Mouse (Mus musculus): ENCODE results near the gene Zscan2. TPM values are rescaled to one million over a fixed set of nuclear protein-coding genes. Genes with fewer than 3 reads are reported as not detected.

The Zscan2 gene
- polyA plus RNA-seq, 1 experiment from 2014 or later, result 4.6 TPM

GRCm38 (mm10) chr7:80846280-80846678, 14.4 kb upstream of the Zscan2 start:
- H3K9me3 ChIP-seq (replicated peaks), result no peaks in the 10 kb centered on the region
- ATAC-seq (ENCODE audit: low FRiP score), result no peak
- H3K9ac ChIP-seq, result no peak overlapping the region
- no peak overlapping the region for H3K4me3 ChIP-seq
- H3K4me1 ChIP-seq, result no peaks in the 10 kb centered on the region
- no peaks in the 10 kb centered on the region for H3K27me3 ChIP-seq
- 92% methylated on average over 10 of the region's 10 CpGs for WGBS
- no peak overlapping the region for H3K27ac ChIP-seq
- no peaks in the 10 kb centered on the region for H3K36me3 ChIP-seq
- H3K4me2 ChIP-seq (replicated peaks), result no peak overlapping the region

GRCm38 (mm10) chr7:80846709-80847108, 14.0 kb upstream of the Zscan2 start:
- Histone ChIP-seq H3K4me3 (no peak overlapping the region), H3K27me3 (no peaks in the 10 kb centered on the region), H3K9ac (no peak overlapping the region), H3K36me3 (no peaks in the 10 kb centered on the region), H3K27ac (no peak overlapping the region), H3K9me3 (replicated peaks) (no peaks in the 10 kb centered on the region), H3K4me2 (replicated peaks) (no peak overlapping the region), H3K4me1 (no peaks in the 10 kb centered on the region)
- 86% methylated on average over 5 of the region's 5 CpGs for WGBS
- ATAC-seq (ENCODE audit: low FRiP score), result no peak

- no peak overlapping the region for H3K4me2 ChIP-seq (replicated peaks)
- H3K27me3 ChIP-seq, result no peaks in the 10 kb centered on the region
- no peaks in the 10 kb centered on the region for H3K4me1 ChIP-seq
- no peak for ATAC-seq (ENCODE audit: low FRiP score)
- no peak overlapping the region for H3K4me3 ChIP-seq
- WGBS, result 88% methylated on average over 2 of the region's 2 CpGs
- H3K27ac ChIP-seq, result no peak overlapping the region
- no peaks in the 10 kb centered on the region for H3K9me3 ChIP-seq (replicated peaks)
- H3K9ac ChIP-seq, result no peak overlapping the region
- no peaks in the 10 kb centered on the region for H3K36me3 ChIP-seq
Observed at GRCm38 (mm10) chr7:80849267-80849666, 11.5 kb upstream of the Zscan2 start.

DNA sequence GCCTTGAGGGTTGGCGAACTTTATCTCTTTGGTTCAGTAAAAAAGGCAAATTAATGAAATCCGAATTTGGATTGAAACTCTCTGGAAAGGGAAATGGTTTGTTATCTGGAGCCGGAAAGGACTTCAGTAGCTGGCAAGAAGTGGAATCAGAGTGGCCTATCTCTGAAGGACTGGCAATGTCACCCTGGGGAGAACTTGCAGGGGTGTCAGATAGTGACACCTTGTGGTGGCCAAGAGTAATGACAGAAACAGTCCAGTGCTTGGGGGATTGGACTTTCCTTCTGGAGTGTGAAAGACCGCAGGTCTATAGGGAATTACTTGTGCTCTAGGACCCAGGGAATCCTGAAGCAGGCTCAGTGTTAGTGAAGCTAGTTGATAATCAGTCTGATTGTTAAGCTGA, 11.0 kb upstream of the Zscan2 start:
- H3K4me3 ChIP-seq, result no peak overlapping the region

DNA sequence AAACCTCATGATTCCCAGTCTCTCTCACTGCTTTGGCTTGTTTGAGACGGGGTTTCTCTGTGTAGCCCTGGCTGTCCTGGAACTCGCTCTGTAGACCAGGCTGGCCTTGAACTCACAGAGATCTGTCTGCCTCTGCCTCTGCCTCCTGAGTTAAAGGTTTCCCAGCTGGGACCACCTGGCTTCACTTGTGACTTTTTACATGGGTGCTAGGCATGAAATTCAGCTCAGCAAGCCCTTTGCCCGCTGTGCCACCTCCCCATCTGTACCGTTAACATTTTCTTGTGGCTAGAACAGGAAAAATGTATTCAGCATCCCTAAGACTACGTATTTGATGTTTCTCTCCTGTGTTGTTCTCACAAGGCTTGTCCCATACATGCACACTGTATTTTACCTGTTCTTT, 10.2 kb upstream of the Zscan2 start:
- 86% methylated on average over 5 of the region's 5 CpGs for WGBS
- Histone ChIP-seq H3K36me3 (no peaks in the 10 kb centered on the region), H3K9me3 (replicated peaks) (no peaks in the 10 kb centered on the region), H3K9ac (no peak overlapping the region), H3K27me3 (no peaks in the 10 kb centered on the region), H3K4me3 (no peak overlapping the region), H3K27ac (no peak overlapping the region), H3K4me1 (no peaks in the 10 kb centered on the region), H3K4me2 (replicated peaks) (no peak overlapping the region)
- no peak for ATAC-seq (ENCODE audit: low FRiP score)

More for the DNA sequence above, 11.0 kb upstream of the Zscan2 start:
- Histone ChIP-seq H3K9ac (no peak overlapping the region), H3K27me3 (no peaks in the 10 kb centered on the region), H3K4me2 (replicated peaks) (no peak overlapping the region), H3K9me3 (replicated peaks) (no peaks in the 10 kb centered on the region), H3K27ac (no peak overlapping the region), H3K4me1 (no peaks in the 10 kb centered on the region), H3K36me3 (no peaks in the 10 kb centered on the region)
- no peak for ATAC-seq (ENCODE audit: low FRiP score)
- 39% methylated on average over 4 of the region's 4 CpGs for WGBS

GRCm38 (mm10) chr7:80853218-80853617, 7.5 kb upstream of the Zscan2 start:
- H3K4me3 ChIP-seq, result no peak overlapping the region
- no peak overlapping the region for H3K27ac ChIP-seq
- H3K9ac ChIP-seq, result no peak overlapping the region
- H3K4me2 ChIP-seq (replicated peaks), result no peak overlapping the region
- no peak for ATAC-seq (ENCODE audit: low FRiP score)
- H3K27me3 ChIP-seq, result no peaks in the 10 kb centered on the region
- H3K9me3 ChIP-seq (replicated peaks), result no peaks in the 10 kb centered on the region
- H3K4me1 ChIP-seq, result no peaks in the 10 kb centered on the region
- no peaks in the 10 kb centered on the region for H3K36me3 ChIP-seq
- WGBS, result 99% methylated on average over 3 of the region's 3 CpGs

DNA sequence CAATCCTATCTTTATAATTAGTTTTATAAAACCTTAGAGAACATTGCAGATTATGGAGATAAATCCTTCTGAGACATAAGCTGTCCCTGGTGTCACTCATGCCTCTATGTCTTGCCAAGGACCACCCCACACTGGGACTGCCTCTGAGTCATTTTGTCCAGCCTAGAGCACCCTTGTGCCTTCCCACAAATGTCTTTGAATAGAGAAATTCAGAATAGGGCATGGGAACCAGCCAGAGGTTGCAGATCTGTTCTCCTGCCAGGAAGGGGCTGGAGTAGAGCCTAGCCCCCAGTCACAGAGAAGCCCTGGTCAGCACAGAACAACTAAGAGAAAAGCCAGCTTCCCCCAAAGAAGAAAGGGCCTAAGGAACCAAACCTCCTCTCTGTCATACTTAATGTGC, 5.4 kb upstream of the Zscan2 start:
- peaks cover 3% of the 10 kb centered on the region; the same call in 1 of the 2 replicates for H3K4me1 ChIP-seq
- no peaks in the 10 kb centered on the region for H3K9me3 ChIP-seq (replicated peaks)
- H3K36me3 ChIP-seq, result no peaks in the 10 kb centered on the region
- H3K27me3 ChIP-seq, result no peaks in the 10 kb centered on the region
- H3K27ac ChIP-seq, result no peak overlapping the region
- no peak overlapping the region for H3K4me3 ChIP-seq
- H3K4me2 ChIP-seq (replicated peaks), result no peak overlapping the region
- ATAC-seq (ENCODE audit: low FRiP score), result no peak
- H3K9ac ChIP-seq, result no peak overlapping the region

DNA sequence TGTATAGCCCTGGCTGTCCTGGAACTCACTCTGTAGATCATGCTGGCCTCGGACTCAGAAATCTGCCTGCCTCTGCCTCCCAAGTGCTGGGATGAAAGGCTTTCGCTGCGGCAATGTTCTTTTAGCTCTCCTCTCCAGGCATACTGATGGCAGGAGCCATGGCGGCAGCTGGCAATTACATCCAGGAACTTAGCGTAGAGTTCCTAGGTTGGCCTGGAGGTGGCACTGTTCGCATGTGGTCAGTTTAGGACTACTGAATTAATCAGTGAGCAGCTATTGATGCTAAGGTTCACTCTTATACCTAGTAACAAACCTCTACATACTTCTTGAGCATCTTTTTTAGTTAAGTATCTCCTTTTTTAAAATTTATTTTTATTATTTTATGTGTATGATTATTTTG, 3.5 kb upstream of the Zscan2 start:
- no peaks in the 10 kb centered on the region for H3K36me3 ChIP-seq
- peaks cover 10% of the 10 kb centered on the region for H3K4me1 ChIP-seq
- 38% methylated on average over 6 of the region's 6 CpGs for WGBS
- no peaks in the 10 kb centered on the region for H3K9me3 ChIP-seq (replicated peaks)
- H3K9ac ChIP-seq, result no peak overlapping the region
- ATAC-seq (ENCODE audit: low FRiP score), result no peak
- no peak overlapping the region for H3K4me3 ChIP-seq
- H3K27ac ChIP-seq, result no peak overlapping the region
- no peak overlapping the region for H3K4me2 ChIP-seq (replicated peaks)
- H3K27me3 ChIP-seq, result no peaks in the 10 kb centered on the region

GRCm38 (mm10) chr7:80860227-80860626, 493 bp upstream of the Zscan2 start:
- Histone ChIP-seq H3K9ac (peak overlapping the region; percentile 88), H3K4me3 (peak overlapping the region; percentile 85), H3K4me2 (replicated peaks) (peak overlapping the region; percentile 77), H3K9me3 (replicated peaks) (no peaks in the 10 kb centered on the region), H3K27me3 (no peaks in the 10 kb centered on the region), H3K36me3 (peaks cover 22% of the 10 kb centered on the region), H3K27ac (peak overlapping the region; percentile 18), H3K4me1 (peaks cover 37% of the 10 kb centered on the region)
- ATAC-seq (ENCODE audit: low FRiP score), result peak; percentile 72
- 1% methylated on average over 13 of the region's 13 CpGs for WGBS

GRCm38 (mm10) chr7:80862475-80862874, 1.8 kb downstream of the Zscan2 start:
- H3K9me3 ChIP-seq (replicated peaks), result no peaks in the 10 kb centered on the region
- no peaks in the 10 kb centered on the region for H3K27me3 ChIP-seq
- H3K4me1 ChIP-seq, result peaks cover 38% of the 10 kb centered on the region
- H3K36me3 ChIP-seq, result peaks cover 42% of the 10 kb centered on the region
- no peak overlapping the region for H3K27ac ChIP-seq
- peak overlapping the region; percentile 77 for H3K4me2 ChIP-seq (replicated peaks)
- no peak for ATAC-seq (ENCODE audit: low FRiP score)
- H3K4me3 ChIP-seq, result peak overlapping the region; percentile 15; the same call in 1 of the 2 replicates
- 83% methylated on average over 2 of the region's 2 CpGs for WGBS
- H3K9ac ChIP-seq, result no peak overlapping the region

GRCm38 (mm10) chr7:80863520-80863919, 2.8 kb downstream of the Zscan2 start:
- Histone ChIP-seq H3K9ac (peak overlapping the region; percentile 42), H3K4me2 (replicated peaks) (peak overlapping the region; percentile 77), H3K9me3 (replicated peaks) (no peaks in the 10 kb centered on the region), H3K4me1 (peaks cover 38% of the 10 kb centered on the region), H3K36me3 (peaks cover 52% of the 10 kb centered on the region), H3K27me3 (no peaks in the 10 kb centered on the region), H3K4me3 (peak overlapping the region; percentile 18), H3K27ac (no peak overlapping the region)
- no peak for ATAC-seq (ENCODE audit: low FRiP score)
- 86% methylated on average over 5 of the region's 5 CpGs for WGBS

- no peak overlapping the region for H3K27ac ChIP-seq
- no peaks in the 10 kb centered on the region for H3K9me3 ChIP-seq (replicated peaks)
- peaks cover 58% of the 10 kb centered on the region for H3K36me3 ChIP-seq
- peaks cover 38% of the 10 kb centered on the region for H3K4me1 ChIP-seq
- peak overlapping the region; percentile 77 for H3K4me2 ChIP-seq (replicated peaks)
- no peak overlapping the region for H3K4me3 ChIP-seq
- ATAC-seq (ENCODE audit: low FRiP score), result no peak
- H3K9ac ChIP-seq, result no peak overlapping the region
- no peaks in the 10 kb centered on the region for H3K27me3 ChIP-seq
- 83% methylated on average over 1 of the region's 1 CpGs for WGBS
Observed at GRCm38 (mm10) chr7:80864151-80864550, 3.4 kb downstream of the Zscan2 start.

GRCm38 (mm10) chr7:80864831-80865230, 4.1 kb downstream of the Zscan2 start:
- no peak overlapping the region for H3K9ac ChIP-seq
- peaks cover 65% of the 10 kb centered on the region for H3K36me3 ChIP-seq
- H3K27me3 ChIP-seq, result no peaks in the 10 kb centered on the region
- peak overlapping the region; percentile 77; the same call in 1 of the 2 replicates for H3K4me2 ChIP-seq (replicated peaks)
- H3K27ac ChIP-seq, result no peak overlapping the region
- no peak overlapping the region for H3K4me3 ChIP-seq
- 82% methylated on average over 8 of the region's 8 CpGs for WGBS
- peaks cover 38% of the 10 kb centered on the region for H3K4me1 ChIP-seq
- H3K9me3 ChIP-seq (replicated peaks), result no peaks in the 10 kb centered on the region
- ATAC-seq (ENCODE audit: low FRiP score), result no peak
